Mouse (Mus musculus) effector memory CD4-positive, alpha-beta T cell, adult 5 months (primary cell): Measurements from ENCODE around the gene Adam1b. TPM values are rescaled to one million over a fixed set of nuclear protein-coding genes. Genes with fewer than 3 reads are reported as not detected.

Source experiments
- polyA plus RNA-seq: library from polyadenylated mRNA; unstranded; fragments of 100-300 nt; shearing (Covaris generic); gene quantifications from one replicate; pipeline ENCODE4 v1.2.1, GENCODE M21; 2017

The Adam1b gene
- not detected for polyA plus RNA-seq

GRCm38 (mm10) chr5:121503231-121503630, at the start of gene Adam1b:
Gene Adam1b, minus strand, starts transcription at chr5:121503435.

GRCm38 (mm10) chr5:121545793-121546529, 42.7 kb upstream of the Adam1b start, which contains the start of gene Mapkapk5:
Gene Mapkapk5, minus strand, starts transcription at chr5:121545905.

DNA sequence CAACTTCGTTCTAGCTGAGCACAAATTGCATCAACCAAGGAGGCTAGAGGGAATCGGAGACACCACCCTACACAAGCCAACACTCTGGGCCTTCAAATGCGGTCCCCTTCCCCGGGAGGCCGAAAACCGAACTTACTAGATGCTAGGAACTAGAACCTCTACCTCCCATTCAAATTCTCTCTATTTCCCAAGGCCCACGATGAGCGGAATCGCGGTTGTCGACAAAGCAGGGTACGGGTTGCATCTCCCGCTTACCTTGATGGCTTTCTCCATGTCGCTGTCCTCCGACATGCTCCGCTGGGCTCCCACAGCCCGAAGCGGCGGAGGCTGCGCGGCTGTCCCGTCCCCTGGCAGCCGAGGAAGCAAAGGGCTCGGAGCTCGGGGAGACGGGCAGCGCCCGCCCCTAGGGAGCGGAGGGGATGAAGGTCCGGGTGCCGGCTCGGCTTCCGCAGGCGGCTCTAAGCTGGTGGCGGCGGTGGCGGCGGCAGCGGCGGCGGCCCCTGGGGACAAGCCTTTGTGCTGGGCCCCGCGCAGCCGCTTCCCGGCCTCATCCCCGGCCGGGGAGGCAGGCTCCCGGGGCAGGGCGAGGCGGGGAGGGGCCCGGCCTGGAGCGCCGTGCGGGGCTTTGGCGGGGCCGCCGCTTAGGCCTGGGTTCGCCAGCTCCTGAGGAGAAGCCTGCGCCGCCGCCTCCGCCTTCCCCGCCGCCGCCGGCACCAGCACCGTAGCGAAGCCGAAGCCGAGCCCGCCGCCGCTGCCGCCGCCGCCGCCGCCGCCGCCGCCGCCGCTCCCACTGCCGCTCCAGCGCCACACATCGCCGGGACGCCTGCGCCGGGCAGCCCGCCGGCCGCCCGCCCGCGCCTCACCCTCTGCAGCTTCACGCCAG, 41.9 kb upstream of the Adam1b start, which contains the start of the genes Adam1a and Gm42878:
Gene Adam1a (minus strand): TSS at position 573 of the 883 bp plus-strand sequence.
Gene Gm42878 (minus strand): TSS at position 573 of the 883 bp plus-strand sequence.

GRCm38 (mm10) chr5:121452026-121452869, 51.0 kb downstream of the Adam1b start, which contains the start of gene Erp29:
Gene Erp29, minus strand, starts transcription at chr5:121452506.

DNA sequence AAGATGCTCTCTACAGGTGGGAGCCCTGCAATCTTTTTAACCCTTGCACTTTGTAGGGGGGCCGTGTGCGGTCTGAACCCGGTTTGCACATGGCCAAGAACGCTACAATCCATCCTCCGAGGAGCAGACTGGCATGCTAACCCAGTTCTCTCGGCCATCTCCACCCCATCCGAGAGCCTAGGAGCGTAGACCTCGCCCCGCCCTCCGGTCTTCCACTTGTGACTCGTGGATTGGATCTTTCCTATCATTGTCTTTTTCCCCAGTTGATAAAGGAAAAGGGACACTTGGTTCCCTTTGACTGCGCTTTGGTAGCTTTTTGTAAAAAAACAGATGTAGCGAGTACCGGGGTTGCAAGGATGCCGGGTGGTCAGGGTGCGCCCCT, 51.6 kb downstream of the Adam1b start, which contains the start of gene Tmem116:
Gene Tmem116 (plus strand): TSS at position 250 of the 382 bp plus-strand sequence.

Other genes with a start within 250 kb of the Adam1b start
- gene Trafd1, start 117.8 kb downstream of the Adam1b start, polyA plus RNA-seq = 80.4 TPM
- gene Naa25, start 105.5 kb downstream of the Adam1b start, polyA plus RNA-seq = 31.9 TPM
- gene Tmem116, start 51.5 kb downstream of the Adam1b start, polyA plus RNA-seq = 1.2 TPM
- 44.4 TPM for gene Erp29, start 50.9 kb downstream of the Adam1b start, polyA plus RNA-seq
- gene Adam1a, start 42.0 kb upstream of the Adam1b start, polyA plus RNA-seq = 0.30 TPM
- gene Gm42878, start 42.0 kb upstream of the Adam1b start, polyA plus RNA-seq = 0.35 TPM
- 55.5 TPM for gene Mapkapk5, start 42.5 kb upstream of the Adam1b start, polyA plus RNA-seq
- 7.1 TPM for gene Aldh2, start 90.4 kb upstream of the Adam1b start, polyA plus RNA-seq
- 0.52 TPM for gene Acad12, start 115.5 kb upstream of the Adam1b start, polyA plus RNA-seq
- gene Acad10, start 157.1 kb upstream of the Adam1b start, polyA plus RNA-seq = 9.5 TPM
- 97.5 TPM for gene Brap, start 157.1 kb upstream of the Adam1b start, polyA plus RNA-seq
- gene Atxn2, start 207.9 kb upstream of the Adam1b start, polyA plus RNA-seq = 44.4 TPM